Mouse (Mus musculus) ES-E14 (cell line): ENCODE data around the gene Kctd18. TPM values are rescaled to one million over a fixed set of nuclear protein-coding genes. Genes with fewer than 3 reads are reported as not detected.

Experiments
- DNase-seq: peaks from one replicate; pipeline ENCODE4 v3.0.0-alpha.2; 2013; ENCODE audit warnings: low read depth, low spot score
- H3K27ac ChIP-seq: 2 replicates; pipeline ENCODE4 v1.5.1; 2012; ENCODE audit warnings: low read depth, mild to moderate bottlenecking, low read length, moderate library complexity, mixed read lengths; ENCODE audit not compliant: poor library complexity, insufficient read depth, severe bottlenecking
- H3K36me3 ChIP-seq: 2 replicates; pipeline ENCODE4 v1.6.1; 2012; ENCODE audit warnings: mild to moderate bottlenecking, low read length, moderate library complexity, mixed read lengths; ENCODE audit not compliant: control insufficient read depth, poor library complexity, insufficient read depth, severe bottlenecking
- H3K4me1 ChIP-seq, 2 experiments: fragments of 150-350 bp in 1 of 2; sonication (generic) in 1 of 2; 2 replicates each; pipeline ENCODE4 v1.6.1; 2012; ENCODE audit warnings: low read length in 2 of 2, mild to moderate bottlenecking in 1 of 2, mixed read lengths in 1 of 2; ENCODE audit not compliant: control insufficient read depth in 2 of 2, insufficient read depth in 2 of 2, poor library complexity in 1 of 2
- H3K4me3 ChIP-seq, 2 experiments: fragments of 150-350 bp in 1 of 2; sonication (generic) in 1 of 2; 2 replicates each; pipeline ENCODE4 v1.5.1; 2012; ENCODE audit warnings: low read length in 2 of 2, low read depth in 1 of 2, mild to moderate bottlenecking in 1 of 2, mixed read lengths in 1 of 2; ENCODE audit not compliant: insufficient read depth in 1 of 2, poor library complexity in 1 of 2, severe bottlenecking in 1 of 2
- H3K9ac ChIP-seq: 2 replicates; pipeline ENCODE4 v1.6.1; 2012; ENCODE audit warnings: low read depth, mild to moderate bottlenecking, low read length, mixed read lengths; ENCODE audit not compliant: poor library complexity, insufficient read depth, severe bottlenecking
- H3K9me3 ChIP-seq: fragments of 150-350 bp; sonication (generic); 2 replicates; pipeline ENCODE4 v1.6.1; 2012; ENCODE audit warnings: low read depth, mild to moderate bottlenecking, low read length; ENCODE audit not compliant: control insufficient read depth, insufficient read depth
- CHD2 ChIP-seq: IDR thresholded peaks from 2 replicates; pipeline ENCODE4 v1.6.1; 2014; ENCODE audit warnings: mild to moderate bottlenecking, low read depth, low read length, inconsistent platforms
- HCFC1 ChIP-seq: IDR thresholded peaks from 2 replicates; pipeline ENCODE4 v1.6.1; 2012; ENCODE audit warnings: low read length, inconsistent platforms, borderline replicate concordance; ENCODE audit not compliant: insufficient read depth
- MAFK ChIP-seq: IDR thresholded peaks from 2 replicates; pipeline ENCODE4 v1.6.1; 2014; ENCODE audit warnings: mild to moderate bottlenecking, low read depth, low read length, inconsistent platforms; ENCODE audit not compliant: insufficient read depth
- ZC3H11A ChIP-seq: IDR thresholded peaks from 2 replicates; pipeline ENCODE4 v1.6.1; 2012; ENCODE audit warnings: low read depth, mild to moderate bottlenecking, inconsistent platforms, low read length, borderline replicate concordance
- ZNF384 ChIP-seq: IDR thresholded peaks from 2 replicates; pipeline ENCODE4 v1.6.1; 2012; ENCODE audit warnings: low read depth, low read length, inconsistent platforms
- in situ Hi-C, 2 experiments: fragments of 600-800 bp; cut with MboI; formaldehyde crosslinking; loops; one replicate each; pipeline ENCODE4 v1.15.1; 2025; ENCODE audit warnings: low sequenced_read_pairs in 2 of 2, inconsistent platforms in 1 of 2; ENCODE audit not compliant: unreplicated experiment in 2 of 2
- total RNA-seq: library from RNA; depleted of rRNA; stranded (reverse); fragments of 300-350 nt; gene quantifications from 2 replicates; pipeline ENCODE4 v1.2.3, GENCODE M21; 2012

The Kctd18 gene
- total RNA-seq, 1 experiment, result 13.5 TPM

DNA sequence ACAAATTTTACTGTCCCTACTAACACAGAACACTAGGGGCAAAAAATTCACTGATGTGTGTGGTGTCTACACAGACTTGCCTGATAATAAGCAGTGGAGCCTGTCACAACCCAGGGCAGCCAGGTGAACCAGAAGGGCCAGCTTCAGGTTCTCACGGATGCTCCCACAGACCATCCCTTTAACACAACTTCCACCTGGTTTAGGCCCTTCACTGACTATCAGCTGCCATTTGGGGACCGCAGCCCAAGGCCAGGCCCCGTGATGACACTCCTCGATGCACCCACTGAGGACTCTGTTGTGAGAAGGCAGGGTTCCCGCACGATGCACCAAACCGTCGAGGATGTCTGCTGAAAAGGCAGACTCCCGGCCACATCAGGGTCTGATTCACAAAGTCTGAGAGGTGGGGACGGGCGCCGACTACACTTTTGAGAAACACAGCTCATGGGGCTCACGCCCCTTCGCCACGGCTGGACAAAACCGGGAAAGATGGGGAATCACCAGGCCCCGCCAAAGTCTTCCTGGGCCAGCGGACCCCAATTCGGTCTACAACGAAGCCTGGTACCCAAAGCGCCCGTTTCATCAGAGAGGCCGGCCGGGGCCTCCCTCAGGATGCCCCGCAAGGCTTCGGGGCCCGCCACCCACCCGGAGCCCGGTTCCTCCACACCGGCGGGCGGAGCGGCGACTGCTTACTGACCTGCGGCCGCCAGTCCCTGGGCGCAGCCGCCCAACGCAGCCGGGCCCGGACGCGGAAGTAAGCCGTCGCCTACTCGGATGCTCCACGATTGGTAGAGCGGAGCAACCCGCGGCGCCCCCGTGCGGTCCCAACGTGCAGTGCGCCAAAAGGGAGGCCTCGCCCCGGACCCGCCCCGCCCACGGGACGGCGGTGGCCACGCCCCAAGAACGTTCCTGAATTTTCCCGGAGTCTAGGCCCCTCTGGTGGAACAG is 49.2 kb downstream of the Kctd18 start:
- peaks cover 2 to 3% of the 10 kb centered on the region in 2 experiments; a peak in 2 of 4 replicates for H3K4me1 ChIP-seq
- peak overlapping the region; percentile 92 for H3K9ac ChIP-seq
- in situ Hi-C loops, result no loop called here
- H3K9me3 ChIP-seq, result no peaks in the 10 kb centered on the region
- H3K27ac ChIP-seq, result no peak overlapping the region
- TF ChIP-seq MAFK, result no peak
- peak; percentile 72; the same call in 1 of the 2 replicates for TF ChIP-seq HCFC1
- no peak for TF ChIP-seq CHD2
- TF ChIP-seq ZC3H11A, result peak; percentile 13; the same call in 1 of the 2 replicates
- no peak for TF ChIP-seq ZNF384
- peak; percentile 79 for DNase-seq
- H3K4me3 ChIP-seq, result peak overlapping the region; percentile 81 to 99
- peaks cover 5% of the 10 kb centered on the region for H3K36me3 ChIP-seq

DNA sequence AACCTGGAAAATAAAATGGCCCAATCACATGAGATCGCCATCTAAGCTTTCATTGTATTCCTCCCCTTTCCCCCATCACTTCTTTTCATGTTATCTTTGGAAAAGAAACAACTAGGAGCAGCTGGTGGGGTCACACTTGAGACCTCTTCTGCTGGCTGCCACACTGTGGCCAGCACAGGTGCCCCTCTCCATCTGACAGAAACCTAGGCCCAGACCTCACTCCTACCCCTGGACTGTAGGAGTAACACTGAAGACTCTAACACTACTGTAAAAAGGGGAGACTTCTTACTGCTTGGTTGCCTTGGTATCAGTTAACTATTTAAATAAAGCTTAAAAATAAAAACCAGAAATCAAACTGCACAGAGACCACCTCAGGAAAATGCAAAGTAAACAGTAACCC is 63.0 kb downstream of the Kctd18 start:
- Histone ChIP-seq H3K9ac (no peak overlapping the region), H3K36me3 (peaks cover 4% of the 10 kb centered on the region; the same call in 1 of the 2 replicates)
- in situ Hi-C loops, result loop anchor here in 1 of 2 experiments (10.0 kb wide), 1 partner anchor 531 kb away; no protein-coding TSS in a partner anchor

DNA sequence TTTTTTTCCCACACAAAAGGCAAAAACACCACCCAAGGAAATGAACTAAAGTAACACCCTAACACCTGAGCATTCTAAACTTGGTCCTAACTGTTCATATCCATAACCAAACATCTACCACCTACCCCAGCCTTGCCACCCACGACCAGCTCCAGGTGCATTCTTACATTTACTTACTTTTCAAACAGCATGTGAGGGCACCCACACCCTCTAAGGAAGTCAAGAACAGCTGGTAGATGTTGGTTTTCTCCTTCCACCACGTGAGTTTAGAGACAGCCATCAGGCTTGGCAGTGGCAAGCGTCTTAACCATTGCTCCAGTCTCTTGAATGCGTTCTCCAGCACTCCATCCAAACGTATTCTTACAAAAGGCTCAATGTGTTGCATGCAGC is 64.4 kb downstream of the Kctd18 start:
- H3K36me3 ChIP-seq, result peaks cover 4% of the 10 kb centered on the region; the same call in 1 of the 2 replicates

More for the DNA sequence above, 63.0 kb downstream of the Kctd18 start:
- Histone ChIP-seq H3K4me3 (no peak overlapping the region), H3K4me1 (no peaks in the 10 kb centered on the region), H3K9me3 (no peaks in the 10 kb centered on the region), H3K27ac (no peak overlapping the region)
- DNase-seq, result no peak
- no peak for TF ChIP-seq HCFC1
- no peak for TF ChIP-seq ZNF384
- TF ChIP-seq MAFK, result no peak
- TF ChIP-seq ZC3H11A, result no peak
- no peak for TF ChIP-seq CHD2

DNA sequence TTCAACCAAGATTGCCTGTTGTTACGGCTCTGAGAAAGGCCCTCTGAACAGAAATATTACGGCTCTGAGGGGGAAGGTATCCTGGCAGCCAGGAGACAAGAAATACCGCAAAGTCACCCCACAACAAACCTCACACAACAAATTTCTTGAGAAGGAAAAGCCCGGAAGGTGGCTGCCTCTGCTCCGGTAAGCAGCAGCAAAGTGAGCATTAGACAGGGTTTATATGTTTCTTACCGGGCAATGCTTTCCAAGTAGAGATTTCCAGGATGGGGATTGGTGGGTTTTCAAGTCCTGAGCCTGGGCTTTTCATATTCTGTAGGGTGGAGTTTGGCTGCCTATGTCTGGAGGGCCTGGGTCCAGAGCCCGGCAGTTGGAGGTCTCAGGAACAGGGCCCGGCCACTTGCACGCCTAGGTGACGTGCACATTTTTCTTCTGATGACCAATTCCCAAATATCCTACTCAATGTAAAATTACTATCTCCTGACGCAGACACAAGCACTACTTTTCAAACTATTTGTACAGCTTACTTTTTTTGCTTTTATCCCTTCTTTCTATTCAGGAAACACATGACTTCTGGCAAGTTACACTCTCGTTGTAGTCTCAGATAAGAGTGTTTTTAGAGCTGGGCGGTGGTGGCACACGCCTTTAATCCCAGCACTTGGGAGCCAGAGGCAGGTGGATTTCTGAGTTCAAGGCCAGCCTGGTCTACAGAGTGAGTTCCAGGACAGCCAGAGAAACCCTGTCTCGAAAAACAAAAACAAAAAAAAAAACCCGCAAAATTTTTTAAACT is 65.0 kb downstream of the Kctd18 start:
- H3K4me1 ChIP-seq, result no peaks in the 10 kb centered on the region
- H3K9ac ChIP-seq, result no peak overlapping the region
- H3K36me3 ChIP-seq, result peaks cover 4% of the 10 kb centered on the region; the same call in 1 of the 2 replicates
- no peak overlapping the region for H3K4me3 ChIP-seq
- H3K27ac ChIP-seq, result no peak overlapping the region
- no peak for TF ChIP-seq MAFK
- TF ChIP-seq CHD2, result no peak
- no peak for TF ChIP-seq ZC3H11A
- no peak for TF ChIP-seq ZNF384
- no peak for TF ChIP-seq HCFC1
- DNase-seq, result no peak
- no peaks in the 10 kb centered on the region for H3K9me3 ChIP-seq
- in situ Hi-C loops, result loop anchor here in 1 of 2 experiments (10.0 kb wide), 1 partner anchor 529 kb away; no protein-coding TSS in a partner anchor

More for the DNA sequence above, 64.4 kb downstream of the Kctd18 start:
- no peak for DNase-seq
- Histone ChIP-seq H3K4me1 (no peaks in the 10 kb centered on the region), H3K9me3 (no peaks in the 10 kb centered on the region), H3K4me3 (no peak overlapping the region), H3K27ac (no peak overlapping the region), H3K9ac (no peak overlapping the region)
- TF ChIP-seq CHD2 (no peak), HCFC1 (no peak), ZNF384 (no peak), MAFK (no peak), ZC3H11A (no peak)
- in situ Hi-C loops, result loop anchor here in 1 of 2 experiments (10.0 kb wide), 1 partner anchor 530 kb away; no protein-coding TSS in a partner anchor
